Mouse (Mus musculus): ENCODE data around the gene Mpz. TPM values are rescaled to one million over a fixed set of nuclear protein-coding genes. Genes with fewer than 3 reads are reported as not detected.
A peak's percentile ranks its signal among the peaks of the same experiment; 100 is the strongest.
"Not testable (repeated sequence)": the region's sequence is repeated elsewhere in the genome, so short reads cannot be mapped to it uniquely, and the experiment has no call there.

Gene Mpz
- total and polyA plus RNA-seq, 2 experiments: 0.09 to 0.27 TPM

DNA sequence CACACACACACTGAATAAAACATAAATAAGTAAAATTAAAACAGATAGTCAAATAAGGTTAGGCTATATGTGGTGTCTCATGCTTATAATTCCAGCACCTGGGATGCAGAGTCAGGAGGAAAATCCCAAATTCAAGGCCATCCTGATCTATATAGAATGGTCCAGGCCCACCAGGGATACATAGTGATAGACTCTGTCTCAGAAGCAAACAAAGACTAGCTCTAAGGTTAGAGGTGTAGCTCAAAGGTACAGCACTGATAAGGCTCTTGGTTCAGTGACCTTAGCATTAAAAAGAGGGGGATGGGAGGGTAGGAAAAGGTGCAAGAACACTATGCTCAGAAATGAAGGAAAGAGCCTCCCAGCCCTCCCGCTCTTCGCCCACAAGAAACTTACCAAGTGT, 14.9 kb upstream of the Mpz start:
- Histone ChIP-seq H3K27me3 (ENCODE audit: control insufficient read depth, insufficient read depth, low read length) (no peaks in the 10 kb centered on the region), H3K36me3 (ENCODE audit: control insufficient read depth, insufficient read depth, low read length) (peaks cover 54% of the 10 kb centered on the region), H3K27ac (replicated peaks; ENCODE audit: insufficient read depth, low read depth, low read length) (no peak overlapping the region), H3K4me3 (ENCODE audit: insufficient read depth, low read depth, low read length) (no peak overlapping the region), H3K9ac (ENCODE audit: low read depth, low read length) (no peak overlapping the region), H3K79me2 (ENCODE audit: control insufficient read depth, insufficient read depth, low read length) (no peaks in the 10 kb centered on the region), H3K4me1 (ENCODE audit: control insufficient read depth, insufficient read depth, low read length) (peaks cover 3% of the 10 kb centered on the region; the same call in 1 of the 2 replicates)
- no peak for DNase-seq (ENCODE audit: extremely low read depth, low read depth, low spot score)
- TF ChIP-seq CTCF (IDR thresholded peaks at IDR 0.05; ENCODE audit: low read depth, low read length) (no peak), POLR2A (IDR thresholded peaks at IDR 0.05; ENCODE audit: extremely low read depth, insufficient read depth, low read length) (no peak)
- 95% methylated on average over 2 of the region's 2 CpGs for WGBS

DNA sequence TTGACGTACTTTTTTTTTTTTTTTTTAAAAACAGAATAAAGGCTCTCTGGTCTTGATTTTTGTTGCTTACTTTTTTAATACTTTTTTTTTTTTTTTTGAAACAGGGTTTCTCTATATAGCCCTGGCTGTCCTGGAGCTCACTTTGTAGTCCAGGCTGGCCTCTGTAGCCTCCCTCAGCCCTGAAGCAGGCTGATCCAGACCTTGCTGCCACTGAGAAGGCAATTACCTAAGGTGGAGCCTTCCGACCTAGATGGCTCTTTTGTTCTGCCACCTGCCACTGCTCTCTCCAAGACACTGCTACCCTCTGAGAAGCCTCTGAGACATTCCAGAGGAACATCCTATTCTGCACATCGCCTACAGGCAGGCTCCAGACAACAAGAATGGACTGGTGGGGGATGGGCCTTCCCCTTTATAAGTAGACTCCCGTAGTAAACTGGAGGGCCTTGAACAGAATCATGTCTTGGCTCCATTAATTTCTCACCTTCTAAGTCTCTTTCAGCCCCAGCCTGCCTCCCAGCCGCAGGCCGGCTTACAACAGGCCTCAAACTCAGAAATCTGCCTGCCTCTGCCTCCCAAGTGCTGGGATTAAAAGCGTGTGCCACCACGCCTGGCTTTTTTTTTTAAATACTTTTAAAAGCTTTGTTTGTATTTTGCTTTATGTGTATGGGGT, 12.9 kb upstream of the Mpz start:
- not testable (repeated sequence) for H3K4me3 ChIP-seq (ENCODE audit: insufficient read depth, low read depth, low read length); H3K27ac ChIP-seq (replicated peaks; ENCODE audit: insufficient read depth, low read depth, low read length); H3K4me1 ChIP-seq (ENCODE audit: control insufficient read depth, insufficient read depth, low read length); H3K9ac ChIP-seq (ENCODE audit: low read depth, low read length); DNase-seq (ENCODE audit: extremely low read depth, low read depth, low spot score); H3K79me2 ChIP-seq (ENCODE audit: control insufficient read depth, insufficient read depth, low read length); H3K27me3 ChIP-seq (ENCODE audit: control insufficient read depth, insufficient read depth, low read length)
- peaks cover 63% of the 10 kb centered on the region for H3K36me3 ChIP-seq (ENCODE audit: control insufficient read depth, insufficient read depth, low read length)
- 96% methylated on average over 8 of the region's 8 CpGs for WGBS

- not testable (repeated sequence) for H3K4me1 ChIP-seq (ENCODE audit: control insufficient read depth, insufficient read depth, low read length); H3K79me2 ChIP-seq (ENCODE audit: control insufficient read depth, insufficient read depth, low read length); H3K4me3 ChIP-seq (ENCODE audit: insufficient read depth, low read depth, low read length); H3K9ac ChIP-seq (ENCODE audit: low read depth, low read length); H3K27me3 ChIP-seq (ENCODE audit: control insufficient read depth, insufficient read depth, low read length); H3K27ac ChIP-seq (replicated peaks; ENCODE audit: insufficient read depth, low read depth, low read length)
- WGBS: 23% methylated on average over 11 of the region's 11 CpGs
- peak; percentile 87 for DNase-seq (ENCODE audit: extremely low read depth, low read depth, low spot score)
- H3K36me3 ChIP-seq (ENCODE audit: control insufficient read depth, insufficient read depth, low read length): peaks cover 38% of the 10 kb centered on the region
Observed at GRCm38 (mm10) chr1:171142981-171143380, 7.5 kb upstream of the Mpz start.

- TF ChIP-seq CTCF (IDR thresholded peaks at IDR 0.05; ENCODE audit: low read depth, low read length): no peak
- no peak for TF ChIP-seq POLR2A (IDR thresholded peaks at IDR 0.05; ENCODE audit: extremely low read depth, insufficient read depth, low read length)
- peak overlapping the region; percentile 73 for H3K27ac ChIP-seq (replicated peaks; ENCODE audit: insufficient read depth, low read depth, low read length)
- H3K36me3 ChIP-seq (ENCODE audit: control insufficient read depth, insufficient read depth, low read length): no peaks in the 10 kb centered on the region; the same call in 1 of the 2 replicates
- H3K4me3 ChIP-seq (ENCODE audit: insufficient read depth, low read depth, low read length): peak overlapping the region; percentile 40
- no peaks in the 10 kb centered on the region for H3K27me3 ChIP-seq (ENCODE audit: control insufficient read depth, insufficient read depth, low read length)
- H3K4me1 ChIP-seq (ENCODE audit: control insufficient read depth, insufficient read depth, low read length): peaks cover 7% of the 10 kb centered on the region
- H3K9ac ChIP-seq (ENCODE audit: low read depth, low read length): peak overlapping the region; percentile 69
- 5% methylated on average over 18 of the region's 18 CpGs for WGBS
- H3K79me2 ChIP-seq (ENCODE audit: control insufficient read depth, insufficient read depth, low read length): peaks cover 14% of the 10 kb centered on the region; the same call in 1 of the 2 replicates
- DNase-seq (ENCODE audit: extremely low read depth, low read depth, low spot score): peak; percentile 39
Observed at GRCm38 (mm10) chr1:171150838-171151391, 404 bp downstream of the Mpz start.

DNA sequence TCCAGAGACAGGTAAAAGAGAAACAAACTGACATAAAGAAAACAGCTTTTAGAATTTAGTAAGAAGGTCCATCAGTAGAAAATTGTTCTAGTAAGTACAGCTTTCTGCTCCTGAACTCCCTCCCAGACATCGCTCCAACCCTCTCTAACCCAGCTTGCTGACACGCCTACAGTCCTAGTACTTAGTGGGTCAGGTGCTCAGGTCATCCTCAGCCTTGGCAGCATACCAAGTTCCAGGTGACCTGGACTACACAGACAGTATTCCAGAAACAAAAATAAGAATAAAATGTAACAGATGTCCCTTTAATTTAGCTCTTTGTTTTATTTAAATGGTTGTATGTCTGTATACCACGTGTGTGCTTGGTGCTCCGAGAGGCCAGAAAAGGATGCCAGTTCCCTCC, 1.5 kb downstream of the Mpz start:
- H3K9ac ChIP-seq (ENCODE audit: low read depth, low read length): no peak overlapping the region
- TF ChIP-seq POLR2A (IDR thresholded peaks at IDR 0.05; ENCODE audit: extremely low read depth, insufficient read depth, low read length): no peak
- TF ChIP-seq CTCF (IDR thresholded peaks at IDR 0.05; ENCODE audit: low read depth, low read length): no peak
- H3K27ac ChIP-seq (replicated peaks; ENCODE audit: insufficient read depth, low read depth, low read length): no peak overlapping the region
- peaks cover 14% of the 10 kb centered on the region; the same call in 1 of the 2 replicates for H3K79me2 ChIP-seq (ENCODE audit: control insufficient read depth, insufficient read depth, low read length)
- WGBS: 43% methylated on average over 4 of the region's 4 CpGs
- H3K4me1 ChIP-seq (ENCODE audit: control insufficient read depth, insufficient read depth, low read length): peaks cover 7% of the 10 kb centered on the region
- DNase-seq (ENCODE audit: extremely low read depth, low read depth, low spot score): peak; percentile 82
- H3K27me3 ChIP-seq (ENCODE audit: control insufficient read depth, insufficient read depth, low read length): no peaks in the 10 kb centered on the region
- H3K36me3 ChIP-seq (ENCODE audit: control insufficient read depth, insufficient read depth, low read length): no peaks in the 10 kb centered on the region
- no peak overlapping the region for H3K4me3 ChIP-seq (ENCODE audit: insufficient read depth, low read depth, low read length)

DNA sequence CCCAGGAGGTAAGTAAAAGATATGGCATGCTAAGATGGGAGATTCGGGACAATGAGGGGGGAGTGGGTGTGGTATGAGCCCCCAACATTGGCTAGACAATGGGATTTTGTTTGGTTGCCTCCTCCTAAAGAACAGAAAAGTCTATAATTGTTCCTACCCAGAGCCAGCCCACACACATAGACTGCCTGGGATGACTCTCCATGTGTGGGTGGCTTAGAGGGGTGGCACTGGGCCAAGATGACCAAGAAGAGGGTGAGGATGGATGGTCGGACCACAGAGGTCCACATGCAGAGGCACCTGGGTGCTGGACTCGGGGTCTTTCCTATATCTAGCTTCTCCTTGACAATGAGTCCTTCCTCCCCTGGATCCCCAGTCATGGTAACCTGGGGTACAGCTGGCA, 6.1 kb downstream of the Mpz start:
- Histone ChIP-seq H3K4me1 (ENCODE audit: control insufficient read depth, insufficient read depth, low read length) (no peaks in the 10 kb centered on the region), H3K9ac (ENCODE audit: low read depth, low read length) (no peak overlapping the region), H3K79me2 (ENCODE audit: control insufficient read depth, insufficient read depth, low read length) (no peaks in the 10 kb centered on the region), H3K4me3 (ENCODE audit: insufficient read depth, low read depth, low read length) (no peak overlapping the region), H3K27me3 (ENCODE audit: control insufficient read depth, insufficient read depth, low read length) (no peaks in the 10 kb centered on the region), H3K27ac (replicated peaks; ENCODE audit: insufficient read depth, low read depth, low read length) (no peak overlapping the region), H3K36me3 (ENCODE audit: control insufficient read depth, insufficient read depth, low read length) (no peaks in the 10 kb centered on the region)
- WGBS: 67% methylated on average over 3 of the region's 3 CpGs
- TF ChIP-seq POLR2A (IDR thresholded peaks at IDR 0.05; ENCODE audit: extremely low read depth, insufficient read depth, low read length): no peak
- DNase-seq (ENCODE audit: extremely low read depth, low read depth, low spot score): no peak

Data from liver, adult 2 months (tissue).